14 mouse cellular contexts compared by ENCODE assay signal in genomic region chr10:7019781-7020386, GRCm38 (mm10). TPM values are rescaled to one million over a fixed set of nuclear protein-coding genes. Genes with fewer than 3 reads are reported as not detected.
DNase-seq lines count a peak whose midpoint lies in the region; ATAC-seq and TF ChIP-seq lines count a peak whose summit lies in the region.
"Had no signal": no experiment of that assay in that cellular context is flagged by ENCODE, and none has a peak within 500 bp of the region (broad histone marks: within the 10 kb centered on the region; RNA-seq: fewer than 3 reads in every experiment).

No protein-coding gene starts in this region.

- H3K36me3 ChIP-seq in lung, embryonic 14.5 days (ENCODE audit: insufficient read depth) = no peaks in the 10 kb centered on the region
- no peaks in the 10 kb centered on the region for H3K36me3 ChIP-seq in neural tube, embryonic 15.5 days
- H3K36me3 ChIP-seq: forebrain, embryonic 10.5 days; liver, embryonic 15.5 days; midbrain, embryonic 12.5 days had no signal

- no peak overlapping the region for H3K9ac ChIP-seq in lung, embryonic 14.5 days
- no peak overlapping the region for H3K9ac ChIP-seq in neural tube, embryonic 15.5 days (replicated peaks)
- H3K9ac ChIP-seq: liver, embryonic 15.5 days; midbrain, embryonic 12.5 days had no signal

- no peaks in the 10 kb centered on the region for H3K9me3 ChIP-seq in lung, embryonic 14.5 days (ENCODE audit: low read depth, low read length)
- H3K9me3 ChIP-seq in neural tube, embryonic 15.5 days (replicated peaks) = no peaks in the 10 kb centered on the region
- H3K9me3 ChIP-seq: forebrain, embryonic 10.5 days; liver, embryonic 15.5 days; midbrain, embryonic 12.5 days had no signal

- H3K27ac ChIP-seq in lung, embryonic 14.5 days (ENCODE audit: low read depth) = no peak overlapping the region; the same call in 1 of the 2 replicates
- H3K27ac ChIP-seq in neural tube, embryonic 15.5 days (replicated peaks) = no peak overlapping the region
- H3K27ac ChIP-seq: forebrain, embryonic 10.5 days; liver, embryonic 15.5 days; midbrain, embryonic 12.5 days had no signal

- ATAC-seq in lung, embryonic 14.5 days (ENCODE audit: insufficient read depth) = peak; percentile 90
- no peak for ATAC-seq in neural tube, embryonic 15.5 days (ENCODE audit: low FRiP score)
- ATAC-seq in granulocyte monocyte progenitor cell, adult 5-6 weeks (replicated peaks; ENCODE audit: poor library complexity, severe bottlenecking) = no peak
- ATAC-seq: hindbrain, embryonic 16.5 days had no signal

- peak; percentile 85 for DNase-seq in lung, embryonic 14.5 days
- no peak for DNase-seq in lung, postnatal 36 days
- peak; percentile 18 for DNase-seq in Muller cell, postnatal 12 days (ENCODE audit: inconsistent ontology term)
- peak; percentile 76 for DNase-seq in fibroblast of lung, adult 2 months (ENCODE audit: low read depth)
- peak; percentile 49 to 50 for DNase-seq in kidney, postnatal 25 days
- no peak for DNase-seq in MN1 (ENCODE audit: low spot score)
- DNase-seq: cerebellum, adult 9-11 months; right cerebral cortex, postnatal 4 days had no signal

- no peaks in the 10 kb centered on the region for H3K27me3 ChIP-seq in lung, embryonic 14.5 days (ENCODE audit: insufficient read depth, low read length)
- H3K27me3 ChIP-seq in neural tube, embryonic 15.5 days (replicated peaks) = no peaks in the 10 kb centered on the region
- H3K27me3 ChIP-seq: liver, embryonic 15.5 days; midbrain, embryonic 12.5 days had no signal

- TF ChIP-seq CTCF in lung, embryonic 14.5 days (IDR thresholded peaks at IDR 0.05; ENCODE audit: low read depth) = no peak

- 32% methylated on average over 7 of the region's 7 CpGs for WGBS in lung, embryonic 14.5 days
- WGBS in neural tube, embryonic 15.5 days = 76% methylated on average over 7 of the region's 7 CpGs

- H3K4me1 ChIP-seq in lung, embryonic 14.5 days (ENCODE audit: insufficient read depth) = no peaks in the 10 kb centered on the region
- no peaks in the 10 kb centered on the region for H3K4me1 ChIP-seq in neural tube, embryonic 15.5 days
- H3K4me1 ChIP-seq: forebrain, embryonic 10.5 days; liver, embryonic 15.5 days; midbrain, embryonic 12.5 days had no signal

- no peak overlapping the region for H3K4me3 ChIP-seq in lung, embryonic 14.5 days (ENCODE audit: low read depth, low read length)
- no peak overlapping the region for H3K4me3 ChIP-seq in neural tube, embryonic 15.5 days (replicated peaks)
- H3K4me3 ChIP-seq: forebrain, embryonic 10.5 days; liver, embryonic 15.5 days; midbrain, embryonic 12.5 days had no signal

- H3K4me2 ChIP-seq in lung, embryonic 14.5 days = no peak overlapping the region
- no peak overlapping the region for H3K4me2 ChIP-seq in neural tube, embryonic 15.5 days
- H3K4me2 ChIP-seq: liver, embryonic 15.5 days; midbrain, embryonic 12.5 days had no signal

RNA-seq across cellular contexts. Expression of gene Ipcef1, which starts 32.4 kb away (rescaled TPM):
- 0.11 and 0.19 TPM in 2 replicates for polyA plus RNA-seq in lung, embryonic 14.5 days (2014; fragmentation: Nextera tagmentation; extraction: Ambion mirVana)
- polyA plus RNA-seq in neural tube, embryonic 15.5 days (2015; fragmentation: Nextera tagmentation; extraction: Ambion mirVana) = 2.7 and 3.9 TPM in 2 replicates
- 2.6 and 6.9 TPM in 2 replicates for total RNA-seq in granulocyte monocyte progenitor cell, adult 5-6 weeks (2014; fragmentation: Nextera tagmentation)
- total RNA-seq in granulocyte monocyte progenitor cell, adult 5-6 weeks (2017) = 2.1 and 3.4 TPM in 2 replicates

Comparison
In these comparisons a context has a peak if more than half of its experiments do, and no peak if none do; other contexts are left out.
1. DNase-seq: peak in lung, embryonic 14.5 days (single experiment), Muller cell, postnatal 12 days (single experiment), fibroblast of lung, adult 2 months (single experiment) and kidney, postnatal 25 days (2 of 2); none in lung, postnatal 36 days (single experiment) and MN1 (single experiment).